Mouse (Mus musculus): ENCODE results near the gene Exoc3l2. TPM values are rescaled to one million over a fixed set of nuclear protein-coding genes. Genes with fewer than 3 reads are reported as not detected.
"Not testable (repeated sequence)": the region's sequence is repeated elsewhere in the genome, so short reads cannot be mapped to it uniquely, and the experiment has no call there.

Gene Exoc3l2
- total RNA-seq, 2 experiments from 2014 or later: 17.4 to 17.9 TPM

DNA sequence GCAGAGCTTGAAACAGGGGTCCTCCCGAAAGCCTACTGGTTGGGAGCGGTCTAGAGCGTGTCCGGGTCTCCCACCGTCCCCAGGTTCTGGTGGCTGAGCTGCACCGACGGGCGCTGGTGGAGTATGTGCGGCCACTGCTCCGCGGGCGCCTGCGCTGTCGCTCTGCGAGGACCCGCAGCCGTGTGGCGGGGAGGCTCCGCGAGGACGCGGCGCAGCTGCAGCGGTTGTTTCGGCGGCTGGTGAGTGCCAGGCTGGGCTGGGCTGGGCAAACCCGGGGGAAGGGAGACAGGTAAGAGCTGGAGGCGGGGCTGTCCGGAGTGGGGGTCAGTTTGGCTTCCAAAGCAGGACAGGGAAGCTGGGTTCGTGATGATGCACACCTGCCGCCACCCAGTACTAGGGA is 26.4 kb downstream of the Exoc3l2 start:
- DNase-seq: no peak

DNA sequence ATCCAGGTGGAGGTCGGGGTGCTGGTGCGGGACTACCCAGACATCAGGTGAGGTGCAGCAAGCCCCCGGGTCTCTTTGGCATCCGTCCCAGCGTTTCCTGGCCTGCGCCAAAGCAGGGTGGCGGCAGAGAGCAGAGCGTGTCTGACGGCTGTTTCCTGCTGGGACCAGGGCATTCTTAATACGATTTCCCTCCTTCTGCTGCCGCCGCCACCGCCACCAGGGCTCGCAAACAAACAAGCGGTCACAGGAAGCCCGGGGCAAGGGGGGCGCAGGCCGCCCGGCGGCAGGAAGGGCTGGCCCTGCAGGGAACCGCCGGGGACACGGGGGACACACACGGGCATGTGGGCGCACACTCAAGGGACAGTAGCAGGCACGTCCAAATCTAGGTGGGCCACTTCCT is 28.6 kb downstream of the Exoc3l2 start:
- DNase-seq: peak; percentile 68

GRCm38 (mm10) chr7:19494751-19495474 is 31.8 kb downstream of the Exoc3l2 start:
- peak; percentile 49 for DNase-seq

GRCm38 (mm10) chr7:19495521-19496213 is 32.5 kb downstream of the Exoc3l2 start:
- DNase-seq: peak; percentile 83

- no peak for DNase-seq
Observed at GRCm38 (mm10) chr7:19496214-19496555, 33.1 kb downstream of the Exoc3l2 start.

DNA sequence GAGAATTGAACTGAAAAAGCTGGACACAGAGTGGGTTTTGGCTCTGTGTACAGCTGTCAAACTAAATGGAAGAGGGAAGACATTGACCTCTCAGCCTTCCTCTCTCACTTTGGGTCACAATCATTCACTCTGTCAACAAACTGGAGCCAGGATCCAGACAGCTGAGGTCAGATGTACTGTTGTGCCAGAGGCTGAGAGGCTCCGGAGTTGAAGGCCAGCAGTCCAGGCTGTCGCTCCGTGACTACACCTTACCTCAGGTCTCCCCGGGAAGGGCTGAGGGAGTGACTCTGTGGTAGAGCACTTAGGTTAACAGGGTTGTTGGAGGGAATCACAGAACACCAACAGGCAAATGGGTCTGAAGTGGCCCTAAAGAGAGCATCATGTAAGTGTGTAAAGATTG is 35.2 kb downstream of the Exoc3l2 start:
- peak; percentile 54 for DNase-seq

- no peak for DNase-seq
Observed at GRCm38 (mm10) chr7:19500420-19501363, 37.6 kb downstream of the Exoc3l2 start.

- DNase-seq: peak; percentile 75
Observed at GRCm38 (mm10) chr7:19501658-19502057, 38.5 kb downstream of the Exoc3l2 start.

DNA sequence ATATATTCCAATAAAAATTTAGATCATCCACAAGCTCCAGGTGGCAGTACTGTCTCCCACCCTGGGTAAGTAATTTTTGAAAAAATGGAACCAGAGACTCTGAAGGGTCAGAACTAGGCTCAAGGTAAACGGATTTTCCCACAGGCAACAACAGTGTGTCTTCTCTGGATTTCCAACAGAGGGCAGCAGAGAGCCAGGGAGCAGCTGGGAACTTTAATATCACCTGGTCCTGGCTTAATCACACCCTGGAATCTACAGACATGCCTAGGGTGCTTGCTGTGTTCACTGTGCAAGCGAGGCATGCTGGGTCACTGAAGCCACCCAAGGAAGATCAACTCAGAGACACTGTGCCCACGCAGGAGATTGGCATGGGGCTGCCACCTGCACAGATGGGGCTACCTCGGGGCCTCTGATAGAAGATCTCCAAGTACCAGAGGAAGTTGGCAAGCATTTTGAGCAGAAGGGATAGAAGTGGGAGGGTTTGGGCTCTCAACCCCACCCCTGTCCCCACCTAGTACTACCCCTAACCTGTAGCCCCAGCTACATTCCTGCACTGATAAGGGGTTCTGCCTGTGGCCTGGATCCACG is 40.4 kb downstream of the Exoc3l2 start:
- peak; percentile 73 for DNase-seq

DNA sequence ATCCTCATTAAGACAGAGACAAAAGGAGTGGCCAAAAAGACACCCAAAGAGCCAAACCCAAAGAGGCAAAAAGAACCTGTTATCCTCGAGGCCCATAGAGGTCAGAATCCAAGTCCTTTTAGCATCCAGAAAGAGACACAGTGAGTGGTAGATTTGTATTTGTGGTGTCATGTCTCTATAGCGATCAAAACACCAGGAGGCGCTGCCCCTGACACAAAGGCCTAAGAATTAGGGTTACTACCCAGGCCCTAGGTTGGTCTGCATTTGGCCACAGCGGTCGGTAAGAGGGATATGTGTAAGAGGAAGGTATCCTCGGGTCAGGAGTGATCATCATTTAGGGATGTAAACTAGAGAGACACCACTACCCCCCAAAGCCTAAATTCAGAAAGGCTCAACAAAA is 43.2 kb downstream of the Exoc3l2 start:
- DNase-seq: no peak

- DNase-seq: peak; percentile 71
Observed at GRCm38 (mm10) chr7:19506969-19507611, 44.0 kb downstream of the Exoc3l2 start.

DNA sequence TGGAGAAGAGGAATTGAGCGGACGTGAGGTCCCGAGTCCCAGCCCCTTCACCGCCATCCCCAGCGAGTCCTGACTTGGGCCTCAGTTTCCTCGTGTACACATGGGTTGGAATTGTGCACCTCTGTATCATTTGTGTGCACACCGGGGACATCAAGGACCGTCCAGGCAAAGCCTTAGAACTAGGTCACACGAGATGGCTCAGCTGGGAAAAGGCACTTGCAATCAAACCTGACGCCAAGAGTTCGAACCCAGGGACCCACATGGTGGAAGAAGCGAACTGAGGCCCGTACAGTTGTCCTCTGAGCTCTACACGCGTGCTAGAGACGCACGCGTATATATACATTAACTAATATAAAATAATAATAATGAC is 44.5 kb downstream of the Exoc3l2 start:
- no peak for DNase-seq

DNA sequence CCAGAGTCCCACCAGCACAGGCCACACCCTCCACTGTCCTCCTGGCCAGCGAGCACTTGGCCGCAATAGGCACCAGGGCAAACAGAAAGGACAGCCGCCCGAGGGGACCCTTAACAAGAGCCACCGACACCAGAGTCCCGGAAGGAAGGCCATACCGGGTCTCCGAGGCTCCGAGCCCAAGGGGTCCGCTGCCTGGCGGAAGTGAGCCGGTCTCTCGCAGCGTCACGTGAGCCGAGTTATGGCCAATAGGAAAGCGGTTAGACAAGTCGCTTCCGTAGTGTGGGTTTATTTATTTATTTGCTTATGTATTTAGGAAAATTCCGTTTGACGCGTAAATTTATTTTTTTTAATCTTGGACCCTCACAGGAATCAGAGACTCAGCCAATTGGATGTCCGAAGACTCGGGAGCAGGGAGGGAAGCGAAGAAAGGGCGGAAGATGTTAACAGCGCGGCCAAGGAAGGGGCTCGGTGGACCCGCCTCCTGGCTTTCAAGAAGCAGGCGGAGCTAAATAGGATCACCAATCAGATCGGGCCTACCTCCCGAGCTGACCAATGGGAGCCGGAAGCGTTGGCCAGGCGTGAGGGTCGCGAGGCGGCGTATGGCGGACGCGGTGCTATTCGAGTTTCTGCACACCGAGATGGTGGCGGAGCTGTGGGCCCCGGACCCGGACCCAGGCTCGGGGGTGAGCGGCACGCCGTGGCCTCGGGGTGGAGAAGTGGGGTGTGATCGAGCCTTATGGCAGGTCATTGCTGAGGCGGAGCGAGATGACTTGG is 45.2 kb downstream of the Exoc3l2 start, which contains the start of the genes Bloc1s3 and Trappc6a:
Gene Bloc1s3 (minus strand): TSS at position 218 of the 774 bp plus-strand sequence.
Gene Trappc6a (plus strand): TSS at position 246 of the 774 bp plus-strand sequence.
- DNase-seq: peak; percentile 94

- no peak for DNase-seq
Observed at GRCm38 (mm10) chr7:19508924-19509568, 45.9 kb downstream of the Exoc3l2 start.

DNA sequence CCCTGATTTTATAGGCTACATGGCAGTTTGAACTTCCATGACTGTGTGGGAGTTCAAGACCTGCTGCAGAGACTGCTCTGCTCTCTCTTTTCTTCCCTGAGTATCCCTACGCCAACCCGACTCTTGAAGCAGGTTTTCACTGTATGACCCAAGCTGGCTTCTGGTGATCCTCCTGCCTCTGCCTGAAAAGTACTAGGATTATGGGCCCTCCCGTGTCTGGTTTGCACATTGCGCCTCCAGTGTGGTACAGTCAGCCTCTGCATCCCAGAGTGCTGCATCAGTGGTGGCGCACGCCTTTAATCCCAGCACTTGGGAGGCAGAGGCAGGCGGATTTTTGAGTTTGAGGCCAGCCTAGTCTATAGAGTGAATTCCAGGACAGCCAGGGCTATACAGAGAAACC is 46.7 kb downstream of the Exoc3l2 start:
- DNase-seq: no peak

- DNase-seq: not testable (repeated sequence)
Observed at GRCm38 (mm10) chr7:19511934-19512333, 48.8 kb downstream of the Exoc3l2 start.

GRCm38 (mm10) chr7:19512353-19512752 is 49.2 kb downstream of the Exoc3l2 start:
- DNase-seq: no peak

DNA sequence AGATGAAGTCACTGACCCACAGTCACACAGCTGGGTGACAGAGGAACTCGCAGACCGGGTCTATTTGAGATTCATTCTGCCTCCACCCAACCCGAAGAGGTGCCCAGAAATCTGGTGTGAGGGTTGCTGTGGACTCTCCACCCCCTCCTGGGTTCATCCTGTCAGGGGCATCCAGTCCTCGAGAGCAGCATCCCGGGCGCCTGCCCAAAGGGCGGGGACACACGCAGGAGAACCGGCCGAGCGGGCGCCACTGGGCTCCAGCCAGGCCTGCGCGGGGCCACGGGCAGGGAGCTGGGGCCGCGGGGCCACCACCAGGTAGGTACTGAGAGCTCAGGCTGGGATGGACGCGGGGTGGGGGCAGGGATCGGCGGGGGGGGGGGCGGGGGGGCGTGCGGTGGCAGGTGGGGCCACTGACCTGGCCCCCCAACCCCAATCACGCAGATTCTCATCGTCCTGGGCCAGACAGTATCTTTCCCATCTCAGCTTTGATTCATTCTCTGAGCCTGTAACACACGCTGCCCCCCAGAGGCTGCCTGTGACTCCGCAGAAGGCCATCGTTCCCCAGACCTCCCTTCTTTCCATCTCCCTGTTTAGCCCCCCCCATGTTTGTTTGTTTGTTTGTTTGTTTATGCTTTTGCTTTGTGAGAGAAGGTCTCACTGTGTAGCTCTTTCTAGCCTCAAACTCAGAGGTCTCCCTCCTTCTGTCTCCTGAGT is 54.7 kb downstream of the Exoc3l2 start, which contains the start of gene Nkpd1:
Gene Nkpd1 (plus strand): TSS at position 187 of the 714 bp plus-strand sequence.
- peak; percentile 47 for DNase-seq

- no peak for DNase-seq
Observed at GRCm38 (mm10) chr7:19520032-19520431, 56.9 kb downstream of the Exoc3l2 start.

Data from adrenal gland, postnatal 10 days (tissue).